Mouse (Mus musculus) midbrain, embryonic 12.5 days (tissue): ENCODE measurements around the gene Slc35c1. TPM values are rescaled to one million over a fixed set of nuclear protein-coding genes. Genes with fewer than 3 reads are reported as not detected.
A peak's percentile ranks its signal among the peaks of the same experiment; 100 is the strongest.

Source experiments
- ATAC-seq: fragments of 200-750 bp; cut with Nextera tagmentation; 2 replicates; pipeline ENCODE4 v1.8.0; 2017; ENCODE audit warnings: low read depth, moderate TSS enrichment, moderate library complexity; ENCODE audit not compliant: low FRiP score
- H3K27ac ChIP-seq: fragments of 300-500 bp; sonication (generic); replicated peaks from 2 replicates; pipeline ENCODE4 v1.5.1; 2016; ENCODE audit warnings: mild to moderate bottlenecking
- H3K27me3 ChIP-seq: fragments of 300-500 bp; sonication (generic); 2 replicates; pipeline ENCODE4 v1.6.1; 2016; ENCODE audit warnings: mild to moderate bottlenecking
- H3K36me3 ChIP-seq: fragments of 300-500 bp; sonication (generic); 2 replicates; pipeline ENCODE4 v1.6.1; 2016
- H3K4me1 ChIP-seq: fragments of 300-500 bp; sonication (generic); 2 replicates; pipeline ENCODE4 v1.6.1; 2016
- H3K4me2 ChIP-seq: fragments of 300-500 bp; sonication (generic); replicated peaks from 2 replicates; pipeline ENCODE4 v1.6.1; 2016; ENCODE audit warnings: mild to moderate bottlenecking, moderate library complexity
- H3K4me3 ChIP-seq: fragments of 300-500 bp; sonication (generic); 2 replicates; pipeline ENCODE4 v1.5.1; 2016; ENCODE audit warnings: mild to moderate bottlenecking
- H3K9ac ChIP-seq: fragments of 300-500 bp; sonication (generic); replicated peaks from 2 replicates; pipeline ENCODE4 v1.6.1; 2016; ENCODE audit warnings: mild to moderate bottlenecking, moderate library complexity
- H3K9me3 ChIP-seq: fragments of 300-500 bp; sonication (generic); 2 replicates; pipeline ENCODE4 v1.6.1; 2016; ENCODE audit warnings: mild to moderate bottlenecking
- WGBS: fragments of 180-500 bp; shearing (Covaris S2); methylation state at CpG from one replicate; pipeline ENCODE4 v1.1.7; 2016; 5-methylcytosine and 5-hydroxymethylcytosine counted together
- polyA plus RNA-seq: library from polyadenylated mRNA; unstranded; fragments of >200 nt; fragmentation: Nextera tagmentation; extraction: Ambion mirVana; gene quantifications from 2 replicates; pipeline ENCODE4 v1.2.1, GENCODE M21; 2016

The Slc35c1 gene
- 9.3 TPM in 2 replicates for polyA plus RNA-seq

GRCm38 (mm10) chr2:92459921-92460707 lies at the start of gene Slc35c1:
Gene Slc35c1 (minus strand): TSS chr2:92460538.
- peak; percentile 45 for ATAC-seq
- peak within 1 kb of the TSS; percentile 79 for H3K4me3 ChIP-seq
- H3K27me3 ChIP-seq, result peaks cover 35% of the 10 kb centered on the region
- H3K4me2 ChIP-seq, result peak within 1 kb of the TSS; percentile 96
- 0 out of 2 replicates have a peak within 1 kb of the TSS, but pooled peaks have one; percentile 12 for H3K27ac ChIP-seq
- H3K36me3 ChIP-seq, result no peaks in the 10 kb centered on the region
- H3K9me3 ChIP-seq, result no peaks in the 10 kb centered on the region
- H3K9ac ChIP-seq, result peak within 1 kb of the TSS; percentile 63
- peaks cover 31% of the 10 kb centered on the region for H3K4me1 ChIP-seq
- 1% methylated on average over 34 of the region's 34 CpGs for WGBS

- Histone ChIP-seq H3K4me2 (no peak overlapping the region), H3K4me3 (no peak overlapping the region), H3K9ac (no peak overlapping the region), H3K9me3 (no peaks in the 10 kb centered on the region; the same call in 1 of the 2 replicates), H3K27me3 (no peaks in the 10 kb centered on the region), H3K27ac (no peak overlapping the region), H3K36me3 (no peaks in the 10 kb centered on the region), H3K4me1 (peaks cover 2% of the 10 kb centered on the region)
- 92% methylated on average over 7 of the region's 7 CpGs for WGBS
- no peak for ATAC-seq
Observed at GRCm38 (mm10) chr2:92505291-92505690, 45.0 kb upstream of the Slc35c1 start.

GRCm38 (mm10) chr2:92503421-92503820 lies 43.1 kb upstream of the Slc35c1 start:
- no peak overlapping the region for H3K4me3 ChIP-seq
- peaks cover 13% of the 10 kb centered on the region for H3K4me1 ChIP-seq
- 83% methylated on average over 3 of the region's 3 CpGs for WGBS
- no peaks in the 10 kb centered on the region for H3K36me3 ChIP-seq
- H3K9me3 ChIP-seq, result no peaks in the 10 kb centered on the region
- H3K27me3 ChIP-seq, result peaks cover 3% of the 10 kb centered on the region; the same call in 1 of the 2 replicates
- no peak overlapping the region for H3K9ac ChIP-seq
- H3K4me2 ChIP-seq, result no peak overlapping the region
- H3K27ac ChIP-seq, result no peak overlapping the region
- no peak for ATAC-seq

- no peaks in the 10 kb centered on the region for H3K9me3 ChIP-seq
- H3K36me3 ChIP-seq, result no peaks in the 10 kb centered on the region
- peaks cover 35% of the 10 kb centered on the region for H3K4me1 ChIP-seq
- peak overlapping the region; percentile 63; the same call in 1 of the 2 replicates for H3K27ac ChIP-seq
- 43% methylated on average over 3 of the region's 3 CpGs for WGBS
- no peak overlapping the region for H3K9ac ChIP-seq
- H3K27me3 ChIP-seq, result peaks cover 28% of the 10 kb centered on the region
- peak; percentile 84 for ATAC-seq
- H3K4me2 ChIP-seq, result peak overlapping the region; percentile 13; the same call in 1 of the 2 replicates
- H3K4me3 ChIP-seq, result no peak overlapping the region
Observed at GRCm38 (mm10) chr2:92499701-92500322, 39.5 kb upstream of the Slc35c1 start.

- Histone ChIP-seq H3K4me3 (no peak overlapping the region), H3K4me2 (no peak overlapping the region), H3K9me3 (no peaks in the 10 kb centered on the region), H3K27me3 (peaks cover 33% of the 10 kb centered on the region), H3K27ac (0 out of 2 replicates have a peak overlapping the region, but pooled peaks have one; percentile 17), H3K36me3 (no peaks in the 10 kb centered on the region), H3K9ac (no peak overlapping the region), H3K4me1 (peaks cover 48% of the 10 kb centered on the region)
- 68% methylated on average over 5 of the region's 5 CpGs for WGBS
- no peak for ATAC-seq
Observed at GRCm38 (mm10) chr2:92497112-92497511, 36.8 kb upstream of the Slc35c1 start.

- Histone ChIP-seq H3K4me1 (peaks cover 48% of the 10 kb centered on the region), H3K4me3 (no peak overlapping the region), H3K27ac (0 out of 2 replicates have a peak overlapping the region, but pooled peaks have one; percentile 17), H3K9me3 (no peaks in the 10 kb centered on the region), H3K9ac (no peak overlapping the region), H3K4me2 (no peak overlapping the region), H3K36me3 (no peaks in the 10 kb centered on the region), H3K27me3 (peaks cover 33% of the 10 kb centered on the region)
- 36% methylated on average over 10 of the region's 10 CpGs for WGBS
- no peak for ATAC-seq
Observed at GRCm38 (mm10) chr2:92496681-92497080, 36.3 kb upstream of the Slc35c1 start.

- Histone ChIP-seq H3K4me3 (no peak overlapping the region), H3K4me1 (peaks cover 42% of the 10 kb centered on the region), H3K9me3 (no peaks in the 10 kb centered on the region), H3K27me3 (peaks cover 33% of the 10 kb centered on the region), H3K4me2 (no peak overlapping the region), H3K9ac (no peak overlapping the region), H3K27ac (no peak overlapping the region), H3K36me3 (no peaks in the 10 kb centered on the region)
- no peak for ATAC-seq
- 86% methylated on average over 3 of the region's 3 CpGs for WGBS
Observed at GRCm38 (mm10) chr2:92494956-92495355, 34.6 kb upstream of the Slc35c1 start.

- no peak overlapping the region for H3K4me2 ChIP-seq
- H3K27ac ChIP-seq, result no peak overlapping the region
- peaks cover 37% of the 10 kb centered on the region for H3K4me1 ChIP-seq
- no peak overlapping the region for H3K4me3 ChIP-seq
- peaks cover 33% of the 10 kb centered on the region for H3K27me3 ChIP-seq
- no peak overlapping the region for H3K9ac ChIP-seq
- no peaks in the 10 kb centered on the region for H3K9me3 ChIP-seq
- WGBS, result 46% methylated on average over 8 of the region's 8 CpGs
- ATAC-seq, result no peak
- H3K36me3 ChIP-seq, result no peaks in the 10 kb centered on the region
Observed at GRCm38 (mm10) chr2:92494423-92494822, 34.1 kb upstream of the Slc35c1 start.

- no peaks in the 10 kb centered on the region for H3K9me3 ChIP-seq
- no peak for ATAC-seq
- H3K36me3 ChIP-seq, result no peaks in the 10 kb centered on the region
- no peak overlapping the region for H3K4me3 ChIP-seq
- H3K4me2 ChIP-seq, result no peak overlapping the region
- H3K4me1 ChIP-seq, result peaks cover 35% of the 10 kb centered on the region
- H3K27me3 ChIP-seq, result peaks cover 32% of the 10 kb centered on the region
- 37% methylated on average over 15 of the region's 15 CpGs for WGBS
- no peak overlapping the region for H3K27ac ChIP-seq
- H3K9ac ChIP-seq, result no peak overlapping the region
Observed at GRCm38 (mm10) chr2:92493656-92494390, 33.5 kb upstream of the Slc35c1 start.

- 69% methylated on average over 12 of the region's 12 CpGs for WGBS
- H3K4me3 ChIP-seq, result no peak overlapping the region
- peaks cover 33% of the 10 kb centered on the region for H3K4me1 ChIP-seq
- ATAC-seq, result no peak
- no peak overlapping the region for H3K9ac ChIP-seq
- no peaks in the 10 kb centered on the region for H3K9me3 ChIP-seq
- no peak overlapping the region for H3K27ac ChIP-seq
- H3K36me3 ChIP-seq, result no peaks in the 10 kb centered on the region
- no peak overlapping the region for H3K4me2 ChIP-seq
- peaks cover 18% of the 10 kb centered on the region for H3K27me3 ChIP-seq
Observed at GRCm38 (mm10) chr2:92491950-92492501, 31.7 kb upstream of the Slc35c1 start.

- ATAC-seq, result no peak
- Histone ChIP-seq H3K4me2 (no peak overlapping the region), H3K4me3 (no peak overlapping the region), H3K27me3 (peaks cover 10% of the 10 kb centered on the region), H3K9ac (no peak overlapping the region), H3K4me1 (peaks cover 26% of the 10 kb centered on the region), H3K27ac (no peak overlapping the region), H3K36me3 (no peaks in the 10 kb centered on the region), H3K9me3 (no peaks in the 10 kb centered on the region)
- 92% methylated on average over 10 of the region's 10 CpGs for WGBS
Observed at GRCm38 (mm10) chr2:92490541-92490940, 30.2 kb upstream of the Slc35c1 start.
